Mouse (Mus musculus): ENCODE data around the gene Tmem72.

DNA sequence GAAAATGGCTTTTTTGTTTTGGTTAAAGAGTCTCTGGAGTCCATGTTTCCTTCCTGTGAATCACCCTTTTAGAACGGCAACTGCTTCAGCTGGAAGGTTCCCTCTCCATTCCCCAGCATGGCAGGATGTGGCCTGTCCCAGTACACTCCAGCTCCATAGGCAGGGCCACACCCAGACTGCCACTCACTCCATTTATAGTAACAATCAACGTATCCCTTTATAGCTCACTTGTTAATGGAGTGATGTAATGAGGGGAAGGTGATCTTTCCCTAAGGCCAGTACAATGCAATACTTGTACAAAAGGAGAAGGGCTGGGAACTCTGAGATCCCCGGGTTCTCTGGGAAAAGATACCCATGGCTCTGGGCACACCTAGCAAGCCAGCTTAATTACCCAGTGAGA, 72.4 kb downstream of the Tmem72 start:
- TF ChIP-seq CHD2 (IDR thresholded peaks at IDR 0.05; ENCODE audit: low read length) (no peak), MAFK (IDR thresholded peaks at IDR 0.05; ENCODE audit: borderline replicate concordance, low read depth, low read length) (no peak), TBP (IDR thresholded peaks at IDR 0.05; ENCODE audit: low read depth, low read length) (no peak), MAX (IDR thresholded peaks at IDR 0.05; ENCODE audit: low read length) (no peak), CTCF (IDR thresholded peaks at IDR 0.05 in 2 of 3, conservative IDR thresholded peaks at IDR 0.05 in 1 of 3; ENCODE audit: control insufficient read depth in 1 of 3, insufficient read depth in 1 of 3, low read depth in 2 of 3, low read length in 3 of 3, poor library complexity in 1 of 3, severe bottlenecking in 1 of 3) (no peak), HCFC1 (IDR thresholded peaks at IDR 0.05; ENCODE audit: low read depth, low read length) (no peak), GATA1 (IDR thresholded peaks at IDR 0.05; ENCODE audit: low read depth, low read length) (no peak)
